Mouse (Mus musculus) ovary, postnatal 10 days (tissue): ENCODE data around the gene Mdm1.
"Not testable (repeated sequence)": the region's sequence is repeated elsewhere in the genome, so short reads cannot be mapped to it uniquely, and the experiment has no call there.

ENCODE experiments used
- DNase-seq: peaks from one replicate; pipeline ENCODE4 v3.0.0; 2022; ENCODE audit warnings: low spot score

Gene Mdm1

DNA sequence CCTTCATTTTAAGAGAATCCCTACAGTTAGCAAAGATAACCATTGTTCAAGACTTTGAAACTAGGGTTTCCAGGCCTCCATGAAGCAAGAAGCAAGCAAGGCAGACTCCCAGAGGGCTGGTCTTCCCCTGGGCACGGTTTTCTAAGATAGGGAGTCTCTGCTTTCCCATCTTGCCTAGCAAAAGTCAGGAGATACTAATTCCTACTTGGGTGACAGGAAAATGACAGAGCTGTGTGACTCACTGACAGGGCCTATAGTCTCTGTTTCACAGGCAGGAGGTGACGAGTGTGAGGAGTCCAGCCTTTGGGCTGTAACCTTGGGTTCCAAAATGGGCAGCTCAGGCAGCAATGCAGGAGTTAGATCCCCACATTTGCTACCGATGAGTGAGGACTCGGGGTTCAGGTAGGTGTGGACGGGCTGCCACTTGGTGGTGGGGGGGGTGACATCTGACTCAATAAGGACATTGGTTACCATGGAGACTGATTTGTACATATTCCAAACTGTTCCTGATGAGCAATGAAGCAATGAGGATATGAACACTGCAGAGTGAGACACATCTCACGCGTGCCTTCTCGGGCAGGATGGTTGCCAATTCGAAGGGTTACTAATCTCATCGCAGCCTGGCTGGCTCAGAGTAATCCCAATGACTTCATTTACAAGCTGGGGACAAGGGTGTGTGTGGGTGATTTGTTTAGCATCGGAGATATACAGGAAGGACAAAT, 19.0 kb upstream of the Mdm1 start:
- no peak for DNase-seq

DNA sequence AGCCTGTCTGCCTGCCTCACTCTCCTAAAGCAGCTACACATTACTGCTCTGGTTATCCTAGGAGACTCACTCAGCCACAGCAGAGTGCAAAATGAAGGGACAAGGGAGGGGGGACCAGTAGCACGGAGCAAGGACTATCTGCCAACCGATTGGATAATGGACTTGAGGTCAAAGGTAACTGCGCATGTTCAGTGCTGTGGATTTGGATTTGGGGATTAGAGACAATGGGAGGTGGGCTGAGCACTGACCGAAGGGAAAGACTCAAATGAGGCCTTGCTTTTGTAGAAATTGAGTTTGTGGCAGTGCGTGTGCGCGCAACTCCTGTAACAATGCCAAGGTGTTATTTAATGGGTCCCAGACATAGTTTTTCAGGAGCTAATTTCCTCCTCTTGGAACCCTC, 16.4 kb upstream of the Mdm1 start:
- no peak for DNase-seq

DNA sequence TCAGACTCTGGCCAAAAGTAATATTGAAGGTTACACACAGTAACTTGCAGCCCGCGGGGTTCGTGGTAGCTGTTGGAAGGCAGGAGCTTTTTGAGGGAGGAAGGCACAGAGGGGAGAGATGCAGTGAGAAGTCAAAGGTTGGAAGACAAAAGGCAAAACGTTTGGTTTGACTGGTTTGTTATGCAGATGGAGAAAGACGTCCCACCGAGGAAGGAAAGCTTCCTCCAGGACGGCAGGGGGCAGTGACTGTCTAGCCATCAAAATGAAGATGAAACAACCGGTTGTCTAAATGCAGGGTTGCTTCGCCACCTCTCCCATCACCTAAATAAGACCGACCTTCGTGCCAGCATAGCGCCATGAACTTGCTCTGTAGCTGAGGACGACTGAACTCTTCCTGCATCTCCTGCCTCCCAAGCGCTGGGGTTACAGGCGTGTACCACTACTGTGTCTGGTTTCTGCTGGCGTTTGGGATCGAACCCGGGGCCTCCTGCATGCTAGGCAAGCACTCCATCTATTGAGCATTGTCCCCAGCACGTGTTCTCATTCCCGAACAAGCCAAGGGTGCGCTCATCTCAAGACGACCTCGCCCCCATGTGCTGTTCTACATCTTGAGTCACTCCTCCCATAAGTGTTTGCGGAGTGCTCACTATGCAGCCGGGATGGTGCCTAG, 15.7 kb upstream of the Mdm1 start:
- DNase-seq: no peak

DNA sequence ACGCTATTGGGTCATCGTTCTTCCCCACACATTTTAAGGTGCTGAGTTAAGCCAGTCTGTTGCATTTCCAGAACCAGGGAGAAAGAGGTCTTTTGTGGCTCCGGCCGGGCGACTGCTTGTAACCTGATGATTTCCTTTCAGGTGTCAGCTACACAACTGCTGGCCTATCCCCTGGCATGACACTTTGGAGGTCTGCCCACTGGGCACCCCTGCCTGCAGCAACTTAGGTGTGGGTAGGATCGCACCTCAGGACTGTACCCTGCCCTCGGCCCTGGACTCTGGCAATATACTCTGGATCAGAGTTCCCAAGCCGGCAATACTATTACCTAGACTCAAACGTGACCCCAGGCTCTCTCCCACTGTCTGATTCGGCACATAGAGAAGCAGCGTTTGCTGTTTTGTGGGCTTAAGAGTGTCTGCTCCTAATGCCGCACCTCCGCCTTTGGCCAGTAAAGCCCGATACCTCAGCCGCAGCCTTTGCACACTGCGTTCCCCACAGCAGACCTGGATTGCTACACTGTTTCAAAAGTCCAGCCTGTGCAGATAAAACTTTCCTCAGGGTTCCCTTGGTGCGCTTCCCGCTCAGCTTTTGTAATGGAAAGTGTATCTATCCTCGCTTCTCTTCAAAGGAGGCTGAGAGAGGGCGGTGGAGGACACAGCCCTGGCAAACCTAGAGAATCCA, 12.5 kb upstream of the Mdm1 start:
- DNase-seq: no peak

DNA sequence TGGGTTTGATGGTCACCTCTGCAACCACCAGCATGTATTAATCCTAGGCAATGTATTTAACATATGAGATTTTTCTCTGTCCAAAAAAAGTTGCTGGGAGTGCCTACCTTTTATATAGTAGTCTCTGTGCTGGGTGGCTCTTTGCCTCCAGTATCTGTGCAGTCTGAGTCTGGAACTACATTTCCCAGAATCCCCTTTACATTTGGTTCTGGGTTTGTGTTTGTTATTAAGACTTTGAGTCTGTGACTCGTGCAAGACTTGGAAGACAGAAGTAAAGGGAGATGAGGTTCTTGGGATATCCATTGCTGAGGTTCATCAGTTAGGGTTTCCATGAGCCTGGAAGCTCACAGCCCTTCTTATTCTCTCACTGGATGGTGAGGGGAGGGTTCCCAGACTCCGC, 11.6 kb upstream of the Mdm1 start:
- no peak for DNase-seq

DNA sequence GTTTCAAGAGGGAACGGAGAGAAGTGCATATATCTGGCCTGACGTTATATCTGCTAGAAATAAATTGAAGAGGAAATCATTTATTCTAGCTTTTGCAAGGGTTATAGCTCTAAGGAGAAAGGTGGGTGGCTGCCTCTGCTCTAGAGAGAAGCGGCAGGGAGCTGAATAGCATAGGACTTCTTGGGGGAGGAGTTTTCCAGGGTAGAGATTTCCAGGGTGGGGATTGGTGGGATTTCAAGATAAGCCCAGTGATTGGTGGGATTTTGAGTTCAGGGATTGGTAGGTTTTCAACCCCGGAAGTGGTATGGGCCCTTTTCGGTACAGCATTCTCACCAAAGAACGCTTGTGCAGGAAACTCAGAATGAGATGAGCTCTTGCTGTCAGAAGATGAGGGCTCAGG, 8.6 kb upstream of the Mdm1 start:
- DNase-seq: no peak

DNA sequence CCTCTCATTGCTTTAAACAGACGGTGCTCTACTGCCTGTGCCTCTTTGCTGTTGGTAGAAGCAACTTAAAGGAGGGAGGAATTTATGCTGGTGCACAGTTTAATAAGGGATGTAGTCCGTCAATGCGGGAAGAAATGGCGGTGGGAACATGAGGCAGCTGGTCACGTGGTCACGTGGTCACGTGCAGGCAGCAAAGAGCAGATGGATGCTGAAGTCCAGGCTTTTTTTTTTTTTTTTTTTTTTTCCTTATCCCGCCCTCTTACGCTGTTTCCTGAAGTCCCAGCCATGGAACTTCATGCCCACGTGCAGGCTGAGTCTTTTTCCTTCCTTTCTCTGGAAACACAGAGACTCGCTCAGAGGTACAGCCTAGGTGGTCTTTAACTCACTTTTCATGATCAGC, 3.1 kb upstream of the Mdm1 start:
- no peak for DNase-seq

DNA sequence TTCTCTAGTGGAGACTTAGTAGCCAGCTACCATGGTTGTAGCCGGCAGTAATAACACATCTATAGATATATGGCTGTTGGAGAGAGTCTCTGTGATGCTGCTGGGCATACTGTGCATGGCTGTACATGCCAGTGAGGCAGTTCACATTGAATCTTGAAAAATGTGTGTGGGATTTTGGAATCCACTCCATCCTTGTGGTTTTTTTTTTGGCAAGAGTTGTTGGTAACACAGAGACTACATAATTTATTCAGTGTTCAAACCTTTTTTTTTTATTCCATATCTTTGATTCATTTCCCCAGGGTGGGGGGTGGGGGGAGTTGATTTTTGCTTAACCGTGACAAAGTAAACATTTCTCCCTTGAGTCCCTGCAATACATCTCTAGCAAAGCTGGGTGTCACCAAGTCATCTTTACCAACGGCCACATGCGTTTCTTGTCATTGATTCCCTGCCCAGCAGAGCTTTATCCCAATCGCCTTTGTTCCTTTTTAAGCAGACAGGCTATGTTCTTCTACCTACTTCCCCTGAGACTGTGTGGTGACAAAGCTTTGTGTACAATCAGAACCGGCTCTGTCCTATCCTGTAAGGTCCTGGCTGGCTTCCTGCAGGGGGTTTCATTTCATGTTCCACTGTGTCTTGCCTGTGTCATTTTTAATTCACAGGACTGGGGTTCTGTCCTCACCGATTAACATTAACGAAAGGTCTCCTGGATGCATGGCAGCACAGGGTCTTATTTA, 1.6 kb upstream of the Mdm1 start:
- DNase-seq: no peak

DNA sequence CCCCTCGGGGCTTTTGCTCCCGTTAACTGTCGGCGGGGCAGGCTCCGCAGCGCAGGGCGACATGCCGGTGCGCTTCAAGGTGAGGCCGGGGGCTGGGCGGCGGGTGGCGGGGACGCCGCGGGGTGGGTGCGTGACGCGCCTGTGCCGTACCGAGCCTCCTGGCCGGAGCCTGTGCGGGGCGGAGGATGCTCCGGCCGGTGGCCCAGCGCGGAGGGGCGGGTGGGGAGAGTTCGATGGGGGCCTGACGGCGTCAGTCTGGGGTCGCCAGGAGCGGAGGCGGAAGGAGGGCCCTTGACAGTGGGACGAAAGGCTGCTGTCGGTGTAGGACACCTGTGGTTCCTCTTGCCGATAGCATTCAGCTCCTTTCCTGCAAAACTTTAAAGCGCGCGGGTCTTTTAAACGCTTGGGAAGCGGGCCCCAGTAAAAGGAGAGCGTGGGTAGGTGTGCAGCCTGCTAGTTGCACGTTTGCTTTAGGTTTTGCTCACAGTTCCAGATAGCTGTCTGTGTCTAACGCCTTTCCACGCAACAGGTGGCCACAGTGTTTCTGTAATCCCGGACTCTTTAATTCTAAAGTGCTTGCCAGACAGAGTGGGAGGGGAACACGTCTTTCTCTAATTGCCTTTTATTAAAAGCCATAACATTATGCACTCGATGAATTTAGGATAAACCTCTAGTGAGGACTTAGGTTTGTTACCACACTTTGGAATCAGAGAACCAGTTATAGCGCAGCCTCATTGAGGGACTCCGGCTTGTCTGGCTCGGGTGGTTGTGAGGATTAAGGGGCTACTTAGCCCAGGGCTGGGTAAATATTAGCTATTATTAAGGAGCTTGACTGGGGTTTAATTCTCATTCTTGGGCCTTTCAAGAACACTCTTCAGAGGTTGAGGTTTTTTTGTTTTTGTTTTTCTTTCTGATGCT, 532 bp downstream of the Mdm1 start:
- no peak for DNase-seq

DNA sequence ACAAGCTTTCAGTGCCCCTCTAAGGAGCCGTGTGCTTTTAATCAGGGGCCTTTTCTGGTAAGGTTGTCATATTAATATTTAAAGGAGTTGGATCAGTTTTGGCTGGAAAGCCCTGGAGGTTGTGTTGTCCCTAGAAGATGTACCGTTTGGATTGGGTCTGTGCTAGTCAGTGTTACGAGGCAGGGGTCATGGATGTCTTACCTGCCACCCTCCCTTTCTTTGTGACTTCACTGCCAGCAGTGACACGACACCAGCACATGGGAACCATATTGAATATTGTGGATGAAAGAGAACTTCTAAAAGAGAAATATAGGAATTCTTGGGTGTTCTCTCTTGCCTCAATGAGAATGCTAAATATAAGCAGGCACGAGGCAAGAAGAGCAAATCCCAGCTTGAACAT, 7.8 kb downstream of the Mdm1 start:
- DNase-seq: no peak

DNA sequence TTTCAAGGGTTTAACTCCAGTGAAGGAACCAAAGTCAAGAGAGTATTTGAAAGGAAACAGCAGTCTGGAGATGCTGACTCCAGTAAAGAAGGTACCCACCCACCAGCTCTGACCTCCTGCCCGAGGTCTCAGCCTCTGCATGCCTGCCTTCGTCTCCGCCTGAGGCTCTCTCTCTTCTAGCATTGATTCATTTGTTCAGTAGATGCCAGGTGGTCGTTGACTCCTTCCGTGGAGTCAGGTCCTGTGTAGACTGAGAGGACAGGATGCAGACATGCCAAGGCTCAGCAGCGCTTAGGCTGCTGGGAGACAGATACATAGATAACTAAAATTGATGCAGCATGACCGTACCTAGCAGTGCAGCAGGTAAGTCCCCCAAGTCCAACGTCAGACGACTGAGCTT, 9.3 kb downstream of the Mdm1 start:
- DNase-seq: no peak

DNA sequence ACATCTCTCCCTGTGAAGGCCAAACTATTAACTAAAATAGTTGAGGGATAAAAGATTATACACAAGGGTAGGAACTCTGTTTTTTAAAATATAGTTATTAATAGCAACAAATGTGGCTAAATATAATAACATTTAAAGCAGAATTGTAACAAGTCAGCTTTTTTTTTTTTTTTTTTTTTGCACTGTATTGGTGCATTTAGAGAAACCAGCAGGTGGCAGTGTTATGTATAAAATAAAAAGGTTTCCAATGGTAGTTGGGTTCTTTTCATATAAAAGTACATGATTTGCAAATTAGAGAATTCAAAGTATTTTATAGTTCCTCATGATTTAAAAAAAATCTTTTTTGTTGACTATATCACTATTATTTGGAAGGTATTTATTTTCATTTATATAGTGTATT, 14.3 kb downstream of the Mdm1 start:
- DNase-seq: no peak

DNA sequence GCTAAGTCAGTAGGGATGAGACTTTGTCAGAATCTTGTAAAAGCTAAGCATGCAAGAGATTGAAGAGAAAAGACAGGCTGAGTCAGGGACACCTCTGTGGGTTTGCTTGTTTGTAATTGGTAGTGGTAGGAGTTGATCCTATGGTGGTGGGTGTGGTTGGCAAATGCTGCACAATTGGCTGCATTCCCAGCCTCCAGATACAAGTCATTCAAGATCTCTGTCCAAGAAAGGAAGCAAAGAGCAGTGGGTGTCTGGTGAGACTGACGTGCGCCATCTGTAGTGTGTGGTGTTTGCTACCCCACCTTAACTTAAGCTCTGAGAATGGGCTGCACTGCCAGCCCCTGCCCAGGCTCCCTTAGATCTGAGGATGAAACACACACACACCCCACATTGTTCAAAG, 19.5 kb downstream of the Mdm1 start:
- DNase-seq: no peak

DNA sequence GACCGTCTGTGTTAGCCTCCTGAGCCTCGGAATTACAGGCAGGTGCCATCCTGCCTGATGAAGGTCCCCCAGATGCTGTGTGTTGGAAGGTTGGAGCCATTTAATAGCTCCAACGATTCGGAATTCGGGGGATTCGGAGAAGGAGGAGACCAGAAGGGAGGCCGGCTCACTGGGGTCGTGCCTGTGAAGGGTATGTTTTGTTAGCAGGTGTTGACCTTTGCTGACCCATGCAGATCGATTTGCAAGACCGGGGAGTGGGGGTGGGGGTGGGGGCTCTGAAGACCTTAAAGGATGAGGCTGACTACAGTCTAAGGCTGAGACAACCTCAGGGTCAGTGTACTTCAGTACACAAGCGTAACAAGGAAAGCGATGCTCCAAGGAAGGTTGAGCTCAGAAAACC, 27.6 kb downstream of the Mdm1 start:
- no peak for DNase-seq

DNA sequence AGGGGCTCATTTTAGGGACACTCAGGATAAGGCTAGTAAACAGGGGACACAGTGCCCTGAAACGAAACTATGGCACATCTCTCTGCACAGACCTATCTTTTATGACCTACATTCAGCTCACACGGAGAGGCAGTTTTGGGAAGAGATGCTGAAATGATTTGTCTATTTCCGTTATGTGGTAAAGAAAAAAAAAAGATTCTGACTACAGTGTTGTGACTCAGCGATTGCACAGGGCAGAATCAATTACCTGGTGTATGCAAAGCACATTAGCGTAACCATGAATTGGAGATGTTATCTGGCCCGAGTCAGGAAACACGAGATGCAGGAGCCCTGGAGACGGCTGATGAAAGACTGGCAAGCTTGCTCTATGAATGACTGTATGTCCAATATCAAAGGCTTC, 30.8 kb downstream of the Mdm1 start:
- DNase-seq: no peak

DNA sequence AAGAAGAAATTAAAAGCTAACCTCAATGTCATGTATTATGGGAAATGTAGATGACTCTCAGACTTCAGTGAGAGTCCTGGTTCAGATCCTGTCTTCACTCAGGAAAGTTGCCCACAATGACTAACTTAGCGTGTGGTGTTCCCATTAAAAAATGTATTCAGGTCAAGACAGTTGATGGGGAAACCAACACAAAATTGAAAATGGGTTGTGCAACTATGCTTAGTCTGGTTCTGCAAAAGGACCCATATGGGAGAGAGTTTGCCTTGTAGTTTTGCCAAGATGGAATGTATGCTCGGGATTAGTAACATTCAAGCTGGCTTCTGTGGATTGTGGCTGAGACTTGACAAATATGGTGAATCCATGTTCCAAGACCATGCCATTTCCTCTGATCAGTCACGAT, 31.3 kb downstream of the Mdm1 start:
- DNase-seq: no peak

DNA sequence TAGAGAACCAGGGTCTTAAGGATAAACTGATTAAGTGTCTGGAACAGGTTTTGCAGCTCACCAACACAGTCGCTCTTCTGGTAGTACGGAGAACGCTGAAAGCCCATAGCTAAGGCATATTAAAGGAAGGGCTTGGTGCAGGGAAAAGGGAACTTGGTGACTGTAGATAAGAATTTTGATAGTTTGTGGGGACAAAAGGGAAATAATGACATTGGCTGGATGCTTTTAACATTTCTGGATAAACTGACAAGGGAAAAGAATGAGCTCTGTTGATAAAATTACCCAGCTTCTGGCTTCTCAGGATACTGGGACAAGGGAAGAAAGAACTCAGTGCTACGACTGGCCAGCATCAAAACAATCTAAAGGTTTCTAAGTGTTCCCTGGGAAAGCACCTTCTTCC, 33.9 kb downstream of the Mdm1 start:
- not testable (repeated sequence) for DNase-seq

DNA sequence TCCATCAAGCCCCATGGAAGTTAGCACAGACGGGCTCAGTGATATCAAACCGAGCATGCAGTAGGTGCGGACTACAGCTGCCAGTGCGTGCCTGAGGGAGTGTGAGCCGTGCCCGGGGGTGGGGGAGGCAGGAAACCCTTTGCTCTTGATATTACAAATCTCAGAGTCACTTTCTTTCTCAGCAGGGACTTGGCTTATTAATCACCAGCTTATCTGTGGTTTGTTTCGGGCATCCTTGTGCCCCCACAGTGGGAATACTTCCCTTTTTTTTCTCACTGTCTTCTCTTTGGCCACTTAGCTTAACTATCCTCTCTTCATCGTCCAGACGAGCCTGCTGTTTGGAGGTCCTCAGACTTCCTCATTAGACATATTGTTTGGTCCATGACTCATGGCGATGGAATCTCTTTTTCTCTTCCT, 37.1 kb downstream of the Mdm1 start:
- no peak for DNase-seq

DNA sequence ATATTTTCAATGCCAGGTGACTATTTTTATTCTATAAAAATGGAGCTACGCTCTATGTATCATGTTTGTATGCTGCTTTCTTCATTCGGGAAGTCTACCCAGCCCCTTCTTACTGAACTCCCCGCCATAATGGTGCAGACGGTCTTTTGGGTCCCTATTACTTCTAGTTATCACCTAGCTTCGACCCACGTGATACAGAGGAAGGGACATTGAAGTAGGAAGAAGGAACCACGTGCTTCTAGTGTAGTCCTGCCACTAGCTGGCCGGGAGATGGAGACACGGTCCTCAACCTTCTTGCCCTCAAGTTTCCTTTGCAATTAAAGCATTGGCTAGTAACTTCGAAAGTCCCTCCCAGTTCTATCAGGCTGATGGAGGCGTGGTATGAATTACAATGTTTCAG, 37.7 kb downstream of the Mdm1 start:
- DNase-seq: no peak

DNA sequence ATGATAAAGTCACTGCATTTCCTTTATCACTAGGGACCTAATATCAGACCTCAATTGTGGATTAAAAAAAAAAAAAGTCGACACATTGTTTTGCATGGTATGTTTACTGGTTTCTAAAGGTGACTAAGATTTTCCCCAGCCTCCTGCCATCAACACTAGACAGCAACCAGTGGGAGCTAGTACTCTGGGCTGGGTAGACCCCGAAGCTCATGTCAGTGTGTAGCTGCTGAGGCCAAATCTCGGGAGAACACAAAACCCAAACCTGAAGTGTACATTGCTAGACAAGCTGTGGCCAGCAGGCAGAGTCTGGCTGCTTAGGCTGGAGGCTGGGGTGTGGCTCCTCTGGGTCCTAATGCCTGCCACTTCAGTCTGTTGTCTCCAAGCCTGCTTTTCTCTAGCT, 53.5 kb downstream of the Mdm1 start:
- DNase-seq: not testable (repeated sequence)

DNA sequence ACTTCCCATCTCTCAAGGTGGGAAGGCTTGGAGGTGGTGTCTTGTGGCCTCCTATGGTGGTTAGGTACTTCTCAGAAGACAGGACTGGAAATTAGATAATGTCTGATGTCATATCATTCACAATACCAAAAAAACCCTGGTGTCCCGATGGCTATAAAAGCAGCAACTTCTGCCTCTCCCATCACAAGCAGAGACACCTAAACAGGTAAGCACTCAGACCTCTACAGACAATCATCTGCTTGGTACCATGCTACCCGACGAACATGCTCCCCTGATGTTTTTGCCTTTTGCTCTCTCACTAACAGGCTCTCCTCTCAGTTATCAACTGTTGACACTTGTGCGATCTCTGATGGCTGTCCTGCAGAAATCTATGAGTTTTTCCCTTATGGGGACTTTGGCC, 63.0 kb downstream of the Mdm1 start, which contains the start of gene Il22:
TSS of gene Il22 (plus strand) at position 301 of the 400 bp plus-strand sequence.
- DNase-seq: no peak
